ENCODE assay signal across 31 mouse cellular contexts in the genomic region with DNA sequence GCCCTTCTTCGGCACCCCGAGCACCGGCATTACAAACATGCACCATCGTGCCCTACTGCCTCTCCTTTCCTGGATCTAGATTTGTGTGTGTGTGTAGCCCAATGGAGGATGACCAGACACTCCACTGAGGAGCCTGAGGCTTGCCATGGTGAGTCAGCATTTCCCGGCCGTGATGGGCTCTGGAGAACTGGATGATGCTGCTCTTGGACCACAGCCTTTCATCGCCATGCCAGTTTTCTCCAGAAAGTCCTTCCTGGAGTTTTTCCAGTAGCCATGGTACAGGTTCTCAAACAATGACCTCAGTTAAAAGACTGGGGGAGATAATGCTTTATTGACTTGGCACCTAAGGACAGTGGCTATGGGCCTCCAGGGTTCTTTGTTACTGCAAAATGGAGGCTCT. TPM values are rescaled to one million over a fixed set of nuclear protein-coding genes. Genes with fewer than 3 reads are reported as not detected.
DNase-seq lines count a peak whose midpoint lies in the region; ATAC-seq and TF ChIP-seq lines count a peak whose summit lies in the region.
"Had no signal": no experiment of that assay in that cellular context is flagged by ENCODE, and none has a peak within 500 bp of the region (broad histone marks: within the 10 kb centered on the region; RNA-seq: fewer than 3 reads in every experiment).

No protein-coding gene starts in this region.

- H3K9me3 ChIP-seq in heart, embryonic 13.5 days: no peaks in the 10 kb centered on the region
- no peaks in the 10 kb centered on the region for H3K9me3 ChIP-seq in ES-E14 (ENCODE audit: control insufficient read depth, insufficient read depth, low read depth, low read length)
- no peaks in the 10 kb centered on the region for H3K9me3 ChIP-seq in limb, embryonic 10.5 days (replicated peaks)
- no peaks in the 10 kb centered on the region for H3K9me3 ChIP-seq in hindbrain, embryonic 10.5 days
- H3K9me3 ChIP-seq: forebrain, embryonic 12.5 days; G1E; heart, embryonic 12.5 days; neural tube, embryonic 15.5 days had no signal

- TF ChIP-seq POLR2A in heart, adult 2 months (IDR thresholded peaks at IDR 0.05; ENCODE audit: insufficient read depth, low read depth, low read length): no peak

- TF ChIP-seq EP300 in heart, adult 2 months (IDR thresholded peaks at IDR 0.05; ENCODE audit: insufficient read depth, low read depth, low read length): no peak

- intact Hi-C loops in heart, adult 2 months (cut with DNase I): no loop called here

- in situ Hi-C loops in ES-E14 (cut with MboI; ENCODE audit: low sequenced_read_pairs in 2 of 2, unreplicated experiment in 2 of 2): no loop called here

- H3K27me3 ChIP-seq in heart, embryonic 13.5 days (replicated peaks): peaks cover 4% of the 10 kb centered on the region; the same call in 1 of the 2 replicates
- no peaks in the 10 kb centered on the region for H3K27me3 ChIP-seq in heart, adult 2 months (ENCODE audit: control insufficient read depth, insufficient read depth, low read length)
- peaks cover 8% of the 10 kb centered on the region for H3K27me3 ChIP-seq in limb, embryonic 10.5 days (ENCODE audit: low read depth, poor library complexity, severe bottlenecking)
- H3K27me3 ChIP-seq in hindbrain, embryonic 10.5 days (ENCODE audit: insufficient read depth, poor library complexity, severe bottlenecking): peaks cover 8% of the 10 kb centered on the region
- H3K27me3 ChIP-seq: heart, embryonic 12.5 days; neural tube, embryonic 15.5 days had no signal

- H3K4me2 ChIP-seq in heart, embryonic 13.5 days: no peak overlapping the region
- H3K4me2 ChIP-seq: forebrain, embryonic 12.5 days; heart, embryonic 12.5 days; hindbrain, embryonic 14.5 days; midbrain, embryonic 11.5 days; neural tube, embryonic 15.5 days had no signal

- H3K9ac ChIP-seq in heart, embryonic 13.5 days: no peak overlapping the region
- H3K9ac ChIP-seq in heart, adult 2 months (ENCODE audit: low read depth, low read length): no peak overlapping the region
- peak overlapping the region; percentile 75; the same call in 1 of the 2 replicates for H3K9ac ChIP-seq in ES-E14 (ENCODE audit: insufficient read depth, low read depth, low read length, poor library complexity, severe bottlenecking)
- H3K9ac ChIP-seq: forebrain, embryonic 12.5 days; heart, embryonic 12.5 days; hindbrain, embryonic 14.5 days; neural tube, embryonic 15.5 days had no signal

- H3K4me1 ChIP-seq in heart, embryonic 13.5 days: peaks cover 31% of the 10 kb centered on the region
- H3K4me1 ChIP-seq in heart, adult 2 months (ENCODE audit: control insufficient read depth, insufficient read depth, low read length): peaks cover 11% of the 10 kb centered on the region
- H3K4me1 ChIP-seq in ES-E14 (ENCODE audit: control insufficient read depth in 2 of 2, insufficient read depth in 2 of 2, low read length in 2 of 2, poor library complexity in 1 of 2): peaks cover 11 to 37% of the 10 kb centered on the region in 2 experiments
- peaks cover 31% of the 10 kb centered on the region for H3K4me1 ChIP-seq in limb, embryonic 10.5 days
- peaks cover 44% of the 10 kb centered on the region for H3K4me1 ChIP-seq in hindbrain, embryonic 10.5 days (replicated peaks)

- H3K4me3 ChIP-seq in heart, embryonic 13.5 days: no peak overlapping the region
- no peak overlapping the region for H3K4me3 ChIP-seq in heart, adult 2 months
- peak overlapping the region in 1 of 2 experiments; percentile 65; a peak in 1 of 4 replicates for H3K4me3 ChIP-seq in ES-E14 (ENCODE audit: insufficient read depth in 1 of 2, low read depth in 1 of 2, low read length in 2 of 2, poor library complexity in 1 of 2, severe bottlenecking in 1 of 2)
- H3K4me3 ChIP-seq in limb, embryonic 10.5 days: no peak overlapping the region
- no peak overlapping the region for H3K4me3 ChIP-seq in hindbrain, embryonic 10.5 days
- H3K4me3 ChIP-seq: forebrain, embryonic 12.5 days; gastrocnemius, adult 2 months; heart, embryonic 12.5 days; left cerebral cortex, adult 2 months; neural tube, embryonic 15.5 days had no signal

- 87% methylated on average over 7 of the region's 7 CpGs for WGBS in heart, embryonic 13.5 days
- 82% methylated on average over 7 of the region's 7 CpGs for WGBS in heart, adult 2 months
- 93% methylated on average over 7 of the region's 7 CpGs for WGBS in limb, embryonic 10.5 days
- WGBS in hindbrain, embryonic 10.5 days: 94% methylated on average over 7 of the region's 7 CpGs

- no peaks in the 10 kb centered on the region for H3K79me2 ChIP-seq in heart, adult 2 months (replicated peaks; ENCODE audit: control insufficient read depth, insufficient read depth, low read length)

- TF ChIP-seq CTCF in heart, adult 2 months (IDR thresholded peaks at IDR 0.05): no peak

- H3K27ac ChIP-seq in heart, embryonic 13.5 days (replicated peaks): 0 out of 2 replicates have a peak overlapping the region, but pooled peaks have one; percentile 20
- no peak overlapping the region for H3K27ac ChIP-seq in heart, adult 2 months
- H3K27ac ChIP-seq in ES-E14 (ENCODE audit: insufficient read depth, low read depth, low read length, poor library complexity, severe bottlenecking): peak overlapping the region; percentile 96
- H3K27ac ChIP-seq in limb, embryonic 10.5 days: peak overlapping the region; percentile 98; the same call in 1 of the 2 replicates
- no peak overlapping the region for H3K27ac ChIP-seq in hindbrain, embryonic 10.5 days
- H3K27ac ChIP-seq: forebrain, embryonic 12.5 days; gastrocnemius, adult 2 months; hindbrain, embryonic 14.5 days; left cerebral cortex, adult 2 months; macrophage; neural tube, embryonic 15.5 days; stomach, postnatal 0 days had no signal

- ATAC-seq in heart, embryonic 13.5 days (ENCODE audit: extremely low read depth, insufficient number of reproducible peaks, low FRiP score, low TSS enrichment): no peak
- ATAC-seq: inflammation-experienced regulatory T-cells, adult 6 months; lung, postnatal 0 days had no signal

- no peaks in the 10 kb centered on the region for H3K36me3 ChIP-seq in heart, embryonic 13.5 days
- H3K36me3 ChIP-seq in heart, adult 2 months (ENCODE audit: control insufficient read depth, insufficient read depth, low read length): peaks cover 2% of the 10 kb centered on the region; the same call in 1 of the 2 replicates
- no peaks in the 10 kb centered on the region for H3K36me3 ChIP-seq in ES-E14 (ENCODE audit: control insufficient read depth, insufficient read depth, low read length, poor library complexity, severe bottlenecking)
- no peaks in the 10 kb centered on the region for H3K36me3 ChIP-seq in limb, embryonic 10.5 days
- H3K36me3 ChIP-seq in hindbrain, embryonic 10.5 days: no peaks in the 10 kb centered on the region
- H3K36me3 ChIP-seq: forebrain, embryonic 12.5 days; heart, embryonic 12.5 days; neural tube, embryonic 15.5 days had no signal

- no peak for DNase-seq in heart, adult 2 months
- peak; percentile 91 for DNase-seq in 3T3-L1 (ENCODE audit: low read depth, low spot score)
- DNase-seq in ES-E14 (ENCODE audit: low read depth, low spot score): no peak
- DNase-seq in limb, embryonic 10.5 days (ENCODE audit: low spot score): no peak
- DNase-seq in hindbrain, embryonic 10.5 days (ENCODE audit: low spot score): no peak
- DNase-seq in layer of hippocampus, postnatal 36 days: no peak
- DNase-seq in gastrocnemius, postnatal 4 days (ENCODE audit: low spot score in 2 of 2): no peak
- DNase-seq: adrenal gland, postnatal 36 days; cerebellum, postnatal 10 days; gastrocnemius, adult 2 months; heart, postnatal 36 days; kidney, adult 18-20 months; layer of hippocampus, adult 9-11 months; left cerebral cortex, postnatal 4 days; right cerebral cortex, postnatal 14 days had no signal

TF ChIP-seq in ES-E14, 5 proteins besides CTCF, POLR2A, EP300 and RAD21:
- TF ChIP-seq CHD2 (IDR thresholded peaks at IDR 0.05; ENCODE audit: low read depth, low read length) (no peak), MAFK (IDR thresholded peaks at IDR 0.05; ENCODE audit: insufficient read depth, low read depth, low read length) (peak; percentile 71)
TF ChIP-seq in ES-E14: peak in this region for 1.

RNA-seq across cellular contexts. Expression of a gene that starts 14.4 kb away (rescaled TPM):
- 1.0 and 1.1 TPM in 2 replicates for polyA plus RNA-seq in heart, embryonic 13.5 days (2015; fragmentation: Nextera tagmentation; extraction: Ambion mirVana)
- total RNA-seq in heart, adult 2 months (2021): under 1 TPM; 0.09 to 0.21 TPM
- 1.0 and 1.6 TPM in 2 replicates for polyA plus RNA-seq in heart, adult 2 months (2012; rRNA removed)
- 10.9 and 11.0 TPM in 2 replicates for total RNA-seq in ES-E14 (2012; rRNA removed)
- 3.3 and 4.1 TPM in 2 replicates for polyA plus RNA-seq in limb, embryonic 10.5 days (2016; fragmentation: Nextera tagmentation; extraction: Ambion mirVana)
- 1.3 and 1.6 TPM in 2 replicates for polyA plus RNA-seq in hindbrain, embryonic 10.5 days (2016; fragmentation: Nextera tagmentation; extraction: Ambion mirVana)
- 1 to 10 TPM; 1.4 to 1.7 TPM for total RNA-seq in layer of hippocampus, postnatal 36 days (2021)
- total RNA-seq in gastrocnemius, postnatal 4 days (2021): 1 to 10 TPM; 1.3 to 1.6 TPM

RNA-seq across cellular contexts. Expression of a gene that starts 20.0 kb away (rescaled TPM):
- 0.11 TPM in 1 of 2 replicates, not detected in the other for polyA plus RNA-seq in heart, embryonic 13.5 days (2015; fragmentation: Nextera tagmentation; extraction: Ambion mirVana)
- total RNA-seq in heart, adult 2 months (2021): not detected
- not detected in 2 replicates for polyA plus RNA-seq in heart, adult 2 months (2012; rRNA removed)
- 12.7 and 16.1 TPM in 2 replicates for total RNA-seq in ES-E14 (2012; rRNA removed)
- not detected in 2 replicates for polyA plus RNA-seq in limb, embryonic 10.5 days (2016; fragmentation: Nextera tagmentation; extraction: Ambion mirVana)
- polyA plus RNA-seq in hindbrain, embryonic 10.5 days (2016; fragmentation: Nextera tagmentation; extraction: Ambion mirVana): not detected in 2 replicates
- not detected for total RNA-seq in layer of hippocampus, postnatal 36 days (2021)
- not detected for total RNA-seq in gastrocnemius, postnatal 4 days (2021)
- total RNA-seq: adrenal gland, postnatal 36 days; G1E; gastrocnemius, adult 2 months; heart, postnatal 36 days; left cerebral cortex, adult 2 months; left cerebral cortex, postnatal 4 days; liver, adult 2 months had no signal
- polyA plus RNA-seq: embryonic facial prominence, embryonic 11.5 days; forebrain, embryonic 12.5 days; G1E; gonadal fat pad, adult 2 months; hindbrain, embryonic 14.5 days; inflammation-experienced regulatory T-cells, adult 6 months; large intestine, adult 2 months; liver, adult 2 months; macrophage; midbrain, embryonic 11.5 days; stomach, postnatal 0 days had no signal

RNA-seq across cellular contexts. Expression of a gene that starts 25.5 kb away (rescaled TPM):
- 157 and 163 TPM in 2 replicates for polyA plus RNA-seq in heart, embryonic 13.5 days (2015; fragmentation: Nextera tagmentation; extraction: Ambion mirVana)
- 100 to 1,000 TPM; 275 to 304 TPM for total RNA-seq in heart, adult 2 months (2021)
- polyA plus RNA-seq in heart, adult 2 months (2012; rRNA removed): 99.0 and 116 TPM in 2 replicates
- 109 and 176 TPM in 2 replicates for total RNA-seq in ES-E14 (2012; rRNA removed)
- polyA plus RNA-seq in limb, embryonic 10.5 days (2016; fragmentation: Nextera tagmentation; extraction: Ambion mirVana): 197 and 203 TPM in 2 replicates
- polyA plus RNA-seq in hindbrain, embryonic 10.5 days (2016; fragmentation: Nextera tagmentation; extraction: Ambion mirVana): 274 and 348 TPM in 2 replicates
- 1,000 to 10,000 TPM; 1,259 to 1,347 TPM for total RNA-seq in layer of hippocampus, postnatal 36 days (2021)
- total RNA-seq in gastrocnemius, postnatal 4 days (2021): 100 to 1,000 TPM; 340 to 349 TPM

RNA-seq across cellular contexts. Expression of a gene that starts 34.7 kb away (rescaled TPM):
- polyA plus RNA-seq in heart, embryonic 13.5 days (2015; fragmentation: Nextera tagmentation; extraction: Ambion mirVana): 23.0 and 23.9 TPM in 2 replicates
- 1 to 10 TPM; 6.3 to 7.3 TPM for total RNA-seq in heart, adult 2 months (2021)
- 9.7 and 10.9 TPM in 2 replicates for polyA plus RNA-seq in heart, adult 2 months (2012; rRNA removed)
- total RNA-seq in ES-E14 (2012; rRNA removed): 26.7 and 28.3 TPM in 2 replicates
- 41.5 and 42.3 TPM in 2 replicates for polyA plus RNA-seq in limb, embryonic 10.5 days (2016; fragmentation: Nextera tagmentation; extraction: Ambion mirVana)
- polyA plus RNA-seq in hindbrain, embryonic 10.5 days (2016; fragmentation: Nextera tagmentation; extraction: Ambion mirVana): 34.8 and 38.1 TPM in 2 replicates
- 1 to 10 TPM; 7.9 to 8.0 TPM for total RNA-seq in layer of hippocampus, postnatal 36 days (2021)
- total RNA-seq in gastrocnemius, postnatal 4 days (2021): 10 to 100 TPM; 12.9 to 14.4 TPM

Comparison
In these comparisons a context has a peak if more than half of its experiments do, and no peak if none do; other contexts are left out.
1. H3K27ac ChIP-seq: peak in heart, embryonic 13.5 days (single experiment), ES-E14 (single experiment) and limb, embryonic 10.5 days (single experiment); none in heart, adult 2 months (single experiment) and hindbrain, embryonic 10.5 days (single experiment).
2. RNA of a gene that starts 20.0 kb away (total RNA-seq): 12.7 to 16.1 TPM in ES-E14; not detected in gastrocnemius, postnatal 4 days, not detected in heart, adult 2 months and not detected in layer of hippocampus, postnatal 36 days; every median in the first group is over 10 times any median in the second.